Mouse (Mus musculus): ENCODE results near the gene Carm1.

- TF ChIP-seq USF1 (IDR thresholded peaks at IDR 0.05; ENCODE audit: low read depth) (no peak), TCF12 (IDR thresholded peaks at IDR 0.05; ENCODE audit: insufficient read depth, poor library complexity, severe bottlenecking) (no peak), POLR2A (IDR thresholded peaks at IDR 0.05; ENCODE audit: insufficient read length, low read depth) (no peak), MAX (IDR thresholded peaks at IDR 0.05; ENCODE audit: low read depth) (no peak), E2F4 (IDR thresholded peaks at IDR 0.05; ENCODE audit: insufficient read depth) (no peak), MYOG (IDR thresholded peaks at IDR 0.05; ENCODE audit: control insufficient read depth in 1 of 3, insufficient read depth in 1 of 3, insufficient read length in 2 of 3, low read depth in 2 of 3) (no peak), REST (IDR thresholded peaks at IDR 0.05; ENCODE audit: insufficient read depth, insufficient read length) (no peak)
Observed at GRCm38 (mm10) chr9:21510689-21511015, 36.0 kb upstream of the Carm1 start.
